Mouse (Mus musculus): Measurements from ENCODE around the gene Ap2a2. TPM values are rescaled to one million over a fixed set of nuclear protein-coding genes. Genes with fewer than 3 reads are reported as not detected.

The Ap2a2 gene
- polyA plus RNA-seq, 1 experiment, result 92.7 TPM

DNA sequence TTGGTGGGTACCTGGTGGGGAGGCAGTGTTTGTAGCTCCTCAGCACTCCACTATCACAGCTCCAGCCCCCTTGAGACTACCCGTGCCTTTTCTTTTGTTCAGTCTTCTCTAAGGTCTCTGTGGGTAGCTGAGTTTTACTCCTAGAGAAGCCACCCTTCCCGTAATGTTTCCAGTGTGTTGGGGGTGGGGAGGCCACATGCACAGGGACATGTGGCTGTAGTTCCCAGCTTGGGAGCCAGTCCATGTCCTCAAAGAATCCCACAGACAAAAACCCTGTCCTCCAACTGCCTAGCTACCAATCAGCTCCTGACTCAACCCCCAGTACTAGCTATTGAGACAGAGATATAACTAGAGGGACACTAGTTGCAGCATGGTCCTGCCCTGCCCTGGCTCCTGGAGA, 85.1 kb downstream of the Ap2a2 start:
- Histone ChIP-seq H3K79me3 (ENCODE audit: low read depth) (no peaks in the 10 kb centered on the region), H3K4me3 (ENCODE audit: insufficient read depth, poor library complexity, severe bottlenecking) (no peak overlapping the region), H3K27me3 (ENCODE audit: control insufficient read depth, insufficient read depth, insufficient read length) (no peaks in the 10 kb centered on the region), H3ac (ENCODE audit: control insufficient read depth, insufficient read length, low read depth) (no peak overlapping the region), H3K79me2 (ENCODE audit: control insufficient read depth, insufficient read depth) (no peaks in the 10 kb centered on the region), H3K36me3 (ENCODE audit: control insufficient read depth, insufficient read depth) (no peaks in the 10 kb centered on the region)
- TF ChIP-seq MYOG (IDR thresholded peaks at IDR 0.05; ENCODE audit: control insufficient read depth, extremely low read depth, insufficient read length) (no peak), CEBPB (IDR thresholded peaks at IDR 0.05; ENCODE audit: low read depth) (no peak), MYOD1 (IDR thresholded peaks at IDR 0.05; ENCODE audit: control insufficient read depth, insufficient read length, low read depth) (no peak), MAX (IDR thresholded peaks at IDR 0.05) (no peak)

GRCm38 (mm10) chr7:141647815-141648214, 85.8 kb downstream of the Ap2a2 start:
- TF ChIP-seq MYOG (IDR thresholded peaks at IDR 0.05; ENCODE audit: control insufficient read depth, extremely low read depth, insufficient read length) (no peak), FOSL1 (IDR thresholded peaks at IDR 0.05; ENCODE audit: insufficient read depth, low read length, poor library complexity, severe bottlenecking) (no peak), MAX (IDR thresholded peaks at IDR 0.05) (no peak), MYOD1 (IDR thresholded peaks at IDR 0.05; ENCODE audit: control insufficient read depth, insufficient read length, low read depth) (no peak), CEBPB (IDR thresholded peaks at IDR 0.05; ENCODE audit: low read depth) (no peak)
- no peaks in the 10 kb centered on the region for H3K27me3 ChIP-seq (ENCODE audit: control insufficient read depth, insufficient read depth, insufficient read length)
- no peaks in the 10 kb centered on the region for H3K79me2 ChIP-seq (ENCODE audit: control insufficient read depth, insufficient read depth)
- H3K36me3 ChIP-seq (ENCODE audit: control insufficient read depth, insufficient read depth), result no peaks in the 10 kb centered on the region
- H3K79me3 ChIP-seq (ENCODE audit: low read depth), result no peaks in the 10 kb centered on the region
- H3K4me3 ChIP-seq (ENCODE audit: insufficient read depth, poor library complexity, severe bottlenecking), result no peak overlapping the region
- no peak overlapping the region for H3ac ChIP-seq (ENCODE audit: control insufficient read depth, insufficient read length, low read depth)

GRCm38 (mm10) chr7:141652191-141652590, 90.2 kb downstream of the Ap2a2 start:
- Histone ChIP-seq H3K79me2 (ENCODE audit: control insufficient read depth, insufficient read depth) (no peaks in the 10 kb centered on the region), H3K36me3 (ENCODE audit: control insufficient read depth, insufficient read depth) (no peaks in the 10 kb centered on the region), H3ac (ENCODE audit: control insufficient read depth, insufficient read length, low read depth) (no peak overlapping the region), H3K79me3 (ENCODE audit: low read depth) (no peaks in the 10 kb centered on the region), H3K4me3 (ENCODE audit: insufficient read depth, poor library complexity, severe bottlenecking) (no peak overlapping the region), H3K27me3 (ENCODE audit: control insufficient read depth, insufficient read depth, insufficient read length) (no peaks in the 10 kb centered on the region)
- no peak for TF ChIP-seq FOSL1 (IDR thresholded peaks at IDR 0.05; ENCODE audit: insufficient read depth, low read length, poor library complexity, severe bottlenecking)
- TF ChIP-seq CTCF (IDR thresholded peaks at IDR 0.05; ENCODE audit: control insufficient read depth, insufficient read depth, insufficient read length), result no peak
- TF ChIP-seq USF1 (IDR thresholded peaks at IDR 0.05; ENCODE audit: low read depth), result no peak
- no peak for TF ChIP-seq CEBPB (IDR thresholded peaks at IDR 0.05; ENCODE audit: low read depth)
- no peak for TF ChIP-seq MAX (IDR thresholded peaks at IDR 0.05)
- no peak for TF ChIP-seq MYOG (IDR thresholded peaks at IDR 0.05; ENCODE audit: control insufficient read depth, extremely low read depth, insufficient read length)
- no peak for TF ChIP-seq MYOD1 (IDR thresholded peaks at IDR 0.05; ENCODE audit: control insufficient read depth, insufficient read length, low read depth)

GRCm38 (mm10) chr7:141660346-141660745, 98.4 kb downstream of the Ap2a2 start:
- Histone ChIP-seq H3K27me3 (ENCODE audit: control insufficient read depth, insufficient read depth, insufficient read length) (peaks cover 9% of the 10 kb centered on the region), H3K36me3 (ENCODE audit: control insufficient read depth, insufficient read depth) (no peaks in the 10 kb centered on the region), H3ac (ENCODE audit: control insufficient read depth, insufficient read length, low read depth) (no peak overlapping the region), H3K4me3 (ENCODE audit: insufficient read depth, poor library complexity, severe bottlenecking) (no peak overlapping the region), H3K79me3 (ENCODE audit: low read depth) (no peaks in the 10 kb centered on the region), H3K79me2 (ENCODE audit: control insufficient read depth, insufficient read depth) (no peaks in the 10 kb centered on the region)
- TF ChIP-seq FOSL1 (IDR thresholded peaks at IDR 0.05; ENCODE audit: insufficient read depth, low read length, poor library complexity, severe bottlenecking) (no peak), MYOD1 (IDR thresholded peaks at IDR 0.05; ENCODE audit: control insufficient read depth, insufficient read length, low read depth) (no peak)

- TF ChIP-seq MYOG (IDR thresholded peaks at IDR 0.05; ENCODE audit: control insufficient read depth, extremely low read depth, insufficient read length) (no peak), USF1 (IDR thresholded peaks at IDR 0.05; ENCODE audit: low read depth) (no peak), FOSL1 (IDR thresholded peaks at IDR 0.05; ENCODE audit: insufficient read depth, low read length, poor library complexity, severe bottlenecking) (no peak)
- H3K4me3 ChIP-seq (ENCODE audit: insufficient read depth, poor library complexity, severe bottlenecking), result no peak overlapping the region
- H3ac ChIP-seq (ENCODE audit: control insufficient read depth, insufficient read length, low read depth), result no peak overlapping the region
- H3K79me3 ChIP-seq (ENCODE audit: low read depth), result no peaks in the 10 kb centered on the region
- H3K79me2 ChIP-seq (ENCODE audit: control insufficient read depth, insufficient read depth), result no peaks in the 10 kb centered on the region
- H3K27me3 ChIP-seq (ENCODE audit: control insufficient read depth, insufficient read depth, insufficient read length), result peaks cover 9% of the 10 kb centered on the region
- H3K36me3 ChIP-seq (ENCODE audit: control insufficient read depth, insufficient read depth), result no peaks in the 10 kb centered on the region
These were observed 99.5 kb downstream of the Ap2a2 start for GRCm38 (mm10) chr7:141661481-141661880.

- Histone ChIP-seq H3K4me3 (ENCODE audit: insufficient read depth, poor library complexity, severe bottlenecking) (no peak overlapping the region), H3K79me2 (ENCODE audit: control insufficient read depth, insufficient read depth) (no peaks in the 10 kb centered on the region), H3K36me3 (ENCODE audit: control insufficient read depth, insufficient read depth) (no peaks in the 10 kb centered on the region), H3K27me3 (ENCODE audit: control insufficient read depth, insufficient read depth, insufficient read length) (peaks cover 9% of the 10 kb centered on the region), H3K79me3 (ENCODE audit: low read depth) (no peaks in the 10 kb centered on the region), H3ac (ENCODE audit: control insufficient read depth, insufficient read length, low read depth) (no peak overlapping the region)
- no peak for TF ChIP-seq FOSL1 (IDR thresholded peaks at IDR 0.05; ENCODE audit: insufficient read depth, low read length, poor library complexity, severe bottlenecking)
- TF ChIP-seq MYOD1 (IDR thresholded peaks at IDR 0.05; ENCODE audit: control insufficient read depth, insufficient read length, low read depth), result no peak
- TF ChIP-seq MAX (IDR thresholded peaks at IDR 0.05), result no peak
- no peak for TF ChIP-seq MYOG (IDR thresholded peaks at IDR 0.05; ENCODE audit: control insufficient read depth, extremely low read depth, insufficient read length)
- TF ChIP-seq CEBPB (IDR thresholded peaks at IDR 0.05; ENCODE audit: low read depth), result no peak
- no peak for TF ChIP-seq USF1 (IDR thresholded peaks at IDR 0.05; ENCODE audit: low read depth)
- TF ChIP-seq CTCF (IDR thresholded peaks at IDR 0.05; ENCODE audit: control insufficient read depth, insufficient read depth, insufficient read length), result no peak
These were observed 100.2 kb downstream of the Ap2a2 start for GRCm38 (mm10) chr7:141662223-141662622.

All from C2C12 (cell line).